Mouse (Mus musculus) splenic B cell, adult 2 months (primary cell): ENCODE measurements around the gene Ifngr1.

Experiments used
- DNase-seq: peaks from one replicate; pipeline ENCODE4 v3.0.0-alpha.2; 2011; ENCODE audit warnings: low read depth, low spot score
- H3K27me3 ChIP-seq: 2 replicates; pipeline ENCODE4 v1.6.1; 2012; ENCODE audit warnings: mild to moderate bottlenecking, low read length, moderate library complexity, mixed read lengths; ENCODE audit not compliant: control insufficient read depth, poor library complexity, insufficient read depth, severe bottlenecking
- H3K36me3 ChIP-seq: 2 replicates; pipeline ENCODE4 v1.6.1; 2012; ENCODE audit warnings: mild to moderate bottlenecking, low read length, moderate library complexity, mixed read lengths; ENCODE audit not compliant: control insufficient read depth, poor library complexity, insufficient read depth, severe bottlenecking

The Ifngr1 gene

GRCm38 (mm10) chr10:19578409-19578986, 13.3 kb upstream of the Ifngr1 start:
- Histone ChIP-seq H3K27me3 (no peaks in the 10 kb centered on the region), H3K36me3 (no peaks in the 10 kb centered on the region)
- DNase-seq: no peak

GRCm38 (mm10) chr10:19580660-19581059, 11.1 kb upstream of the Ifngr1 start:
- no peaks in the 10 kb centered on the region for H3K36me3 ChIP-seq

GRCm38 (mm10) chr10:19581844-19582582, 9.7 kb upstream of the Ifngr1 start:
- no peaks in the 10 kb centered on the region for H3K27me3 ChIP-seq
- DNase-seq: peak; percentile 56

More at GRCm38 (mm10) chr10:19580660-19581059, 11.1 kb upstream of the Ifngr1 start:
- no peak for DNase-seq
- H3K27me3 ChIP-seq: no peaks in the 10 kb centered on the region

GRCm38 (mm10) chr10:19582806-19583430, 8.8 kb upstream of the Ifngr1 start:
- DNase-seq: no peak
- no peaks in the 10 kb centered on the region for H3K27me3 ChIP-seq
- no peaks in the 10 kb centered on the region for H3K36me3 ChIP-seq

More at GRCm38 (mm10) chr10:19581844-19582582, 9.7 kb upstream of the Ifngr1 start:
- H3K36me3 ChIP-seq: no peaks in the 10 kb centered on the region

- no peaks in the 10 kb centered on the region for H3K36me3 ChIP-seq
- DNase-seq: peak; percentile 71
- H3K27me3 ChIP-seq: no peaks in the 10 kb centered on the region
These were observed 7.7 kb upstream of the Ifngr1 start for GRCm38 (mm10) chr10:19584064-19584463.

GRCm38 (mm10) chr10:19584846-19585245, 6.9 kb upstream of the Ifngr1 start:
- H3K27me3 ChIP-seq: no peaks in the 10 kb centered on the region
- DNase-seq: no peak
- no peaks in the 10 kb centered on the region for H3K36me3 ChIP-seq

- no peaks in the 10 kb centered on the region for H3K36me3 ChIP-seq
- no peaks in the 10 kb centered on the region for H3K27me3 ChIP-seq
- no peak for DNase-seq
These were observed 5.9 kb upstream of the Ifngr1 start for GRCm38 (mm10) chr10:19585860-19586259.

GRCm38 (mm10) chr10:19587281-19587680, 4.5 kb upstream of the Ifngr1 start:
- Histone ChIP-seq H3K27me3 (no peaks in the 10 kb centered on the region), H3K36me3 (no peaks in the 10 kb centered on the region)
- no peak for DNase-seq

GRCm38 (mm10) chr10:19589626-19590025, 2.1 kb upstream of the Ifngr1 start:
- Histone ChIP-seq H3K36me3 (no peaks in the 10 kb centered on the region), H3K27me3 (no peaks in the 10 kb centered on the region)
- DNase-seq: no peak

GRCm38 (mm10) chr10:19591286-19591640, 486 bp upstream of the Ifngr1 start:
- no peaks in the 10 kb centered on the region for H3K36me3 ChIP-seq
- no peaks in the 10 kb centered on the region for H3K27me3 ChIP-seq
- no peak for DNase-seq

- no peak for DNase-seq
- no peaks in the 10 kb centered on the region for H3K36me3 ChIP-seq
- H3K27me3 ChIP-seq: no peaks in the 10 kb centered on the region
These were observed 807 bp downstream of the Ifngr1 start for GRCm38 (mm10) chr10:19592556-19592955.

GRCm38 (mm10) chr10:19593296-19593695, 1.5 kb downstream of the Ifngr1 start:
- no peak for DNase-seq
- no peaks in the 10 kb centered on the region for H3K36me3 ChIP-seq
- no peaks in the 10 kb centered on the region for H3K27me3 ChIP-seq

- peak; percentile 44 for DNase-seq
- no peaks in the 10 kb centered on the region for H3K36me3 ChIP-seq
- no peaks in the 10 kb centered on the region for H3K27me3 ChIP-seq
These were observed 2.6 kb downstream of the Ifngr1 start for GRCm38 (mm10) chr10:19594201-19594905.

GRCm38 (mm10) chr10:19596866-19597265, 5.1 kb downstream of the Ifngr1 start:
- H3K36me3 ChIP-seq: peaks cover 1% of the 10 kb centered on the region; the same call in 1 of the 2 replicates
- H3K27me3 ChIP-seq: no peaks in the 10 kb centered on the region
- DNase-seq: peak; percentile 27

GRCm38 (mm10) chr10:19598091-19598490, 6.3 kb downstream of the Ifngr1 start:
- Histone ChIP-seq H3K27me3 (no peaks in the 10 kb centered on the region), H3K36me3 (peaks cover 3% of the 10 kb centered on the region)
- no peak for DNase-seq
